Mouse (Mus musculus) adrenal gland, postnatal 4 days (tissue): Measurements from ENCODE around the gene Gm20532. TPM values are rescaled to one million over a fixed set of nuclear protein-coding genes. Genes with fewer than 3 reads are reported as not detected.

ENCODE experiments used
- DNase-seq, 2 experiments: peaks; one replicate each; pipeline ENCODE4 v3.0.0; 2021 to 2022; ENCODE audit warnings: low spot score in 2 of 2, mixed read lengths in 2 of 2
- total RNA-seq, 2 experiments: library from RNA; stranded (reverse); gene quantifications; 2 replicates each; pipeline ENCODE4 v1.2.3; 2021

Gm20532 gene
- total RNA-seq, 2 experiments from 2014 or later, result not detected

- no peak for DNase-seq
Observed at GRCm38 (mm10) chr2:26617928-26618327, 31.5 kb downstream of the Gm20532 start.

GRCm38 (mm10) chr2:26621246-26621645 is 34.8 kb downstream of the Gm20532 start:
- DNase-seq, result no peak

- no peak for DNase-seq
Observed at GRCm38 (mm10) chr2:26622984-26623383, 36.5 kb downstream of the Gm20532 start.

GRCm38 (mm10) chr2:26625419-26625818 is 39.0 kb downstream of the Gm20532 start:
- no peak for DNase-seq

GRCm38 (mm10) chr2:26626081-26626480 is 39.6 kb downstream of the Gm20532 start:
- DNase-seq, result no peak

- DNase-seq, result peak; percentile 31 to 44
Observed at GRCm38 (mm10) chr2:26627921-26628739, 41.7 kb downstream of the Gm20532 start, which contains the start of gene Fam69b. Gene Fam69b (plus strand): TSS chr2:26628457.

GRCm38 (mm10) chr2:26628792-26629437 is 42.5 kb downstream of the Gm20532 start:
- DNase-seq, result no peak

- DNase-seq, result no peak
Observed at GRCm38 (mm10) chr2:26632541-26633395, 46.3 kb downstream of the Gm20532 start.

- no peak for DNase-seq
Observed at GRCm38 (mm10) chr2:26633953-26634530, 47.6 kb downstream of the Gm20532 start.

- no peak for DNase-seq
Observed at GRCm38 (mm10) chr2:26634629-26635488, 48.4 kb downstream of the Gm20532 start.

GRCm38 (mm10) chr2:26635489-26636324 is 49.3 kb downstream of the Gm20532 start:
- DNase-seq, result no peak

- no peak for DNase-seq
Observed at GRCm38 (mm10) chr2:26636325-26636635, 49.8 kb downstream of the Gm20532 start.

GRCm38 (mm10) chr2:26637316-26637932 is 51.0 kb downstream of the Gm20532 start:
- no peak for DNase-seq

- DNase-seq, result no peak
Observed at GRCm38 (mm10) chr2:26638039-26638438, 51.6 kb downstream of the Gm20532 start.

- DNase-seq, result no peak
Observed at GRCm38 (mm10) chr2:26638572-26638971, 52.1 kb downstream of the Gm20532 start.

GRCm38 (mm10) chr2:26639083-26639482 is 52.6 kb downstream of the Gm20532 start:
- no peak for DNase-seq

- DNase-seq, result peak; percentile 95 to 99
Observed at GRCm38 (mm10) chr2:26639838-26640830, 53.7 kb downstream of the Gm20532 start.
